Mouse (Mus musculus) thymus, postnatal 36 days (tissue): ENCODE measurements around the gene Fam69a.
"Not testable (repeated sequence)": the region's sequence is repeated elsewhere in the genome, so short reads cannot be mapped to it uniquely, and the experiment has no call there.

Experiments used
- DNase-seq, 2 experiments: peaks; one replicate each; pipeline ENCODE4 v3.0.0; 2022; ENCODE audit warnings: mixed read lengths in 2 of 2

The Fam69a gene

DNA sequence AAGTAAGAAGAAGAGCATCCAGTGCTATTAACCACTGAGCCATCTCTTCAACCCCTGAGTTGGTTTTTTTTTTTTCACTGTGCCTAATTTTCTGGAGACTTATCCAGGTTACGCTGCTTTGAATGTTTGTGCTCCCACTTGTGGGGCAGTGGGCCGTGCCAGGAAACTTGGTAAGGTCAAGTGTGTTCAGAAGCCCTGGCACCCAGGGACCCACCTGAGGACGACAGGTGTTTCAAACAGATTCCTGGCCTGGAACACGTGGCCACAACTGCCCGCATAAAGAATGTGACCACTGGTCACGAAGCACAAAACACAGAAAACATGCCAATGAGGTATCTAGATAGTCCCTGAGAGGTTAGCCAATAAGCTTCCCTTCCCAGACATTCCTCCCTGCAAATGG, 43.4 kb downstream of the Fam69a start:
- no peak for DNase-seq

GRCm38 (mm10) chr5:107942941-107943340, 43.9 kb downstream of the Fam69a start:
- DNase-seq = no peak

DNA sequence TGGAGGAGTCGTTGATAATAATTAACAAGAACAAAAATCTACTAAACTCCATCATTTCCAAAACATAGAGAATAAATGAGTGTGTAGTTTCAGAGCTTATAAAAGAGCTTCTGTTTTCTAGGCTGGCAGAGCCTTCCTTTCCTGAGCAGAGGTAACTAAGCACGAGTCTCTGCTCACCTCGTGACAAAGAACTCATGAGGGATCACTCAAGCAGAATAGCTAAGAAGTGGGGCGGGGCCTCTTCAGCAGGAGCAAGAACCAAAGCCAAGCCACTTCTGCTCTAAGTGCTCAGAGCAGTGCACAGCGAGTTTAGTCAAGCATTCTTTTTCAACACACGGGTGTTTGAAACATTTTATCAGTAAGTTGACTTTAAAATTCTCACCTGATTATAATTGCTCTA, 45.7 kb downstream of the Fam69a start:
- DNase-seq = no peak

DNA sequence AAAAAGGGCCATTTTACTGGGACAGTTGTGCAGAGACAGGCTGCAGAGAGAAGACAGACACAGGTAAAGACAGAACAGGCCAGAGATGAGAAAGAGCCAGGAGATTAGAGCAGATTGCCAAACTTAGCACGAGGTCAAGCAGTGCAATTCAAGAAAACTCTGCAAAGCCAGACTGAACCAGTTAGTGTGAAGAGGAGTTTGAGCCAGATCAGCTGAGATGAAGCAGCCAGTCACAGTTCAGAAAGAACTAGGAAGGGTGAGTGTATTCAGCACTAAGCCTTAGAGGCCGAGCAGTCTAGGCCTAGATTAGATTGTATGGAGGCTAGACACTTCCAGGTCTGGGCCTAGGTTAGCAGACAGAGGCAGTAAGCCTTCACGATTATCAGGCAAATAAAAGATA, 47.2 kb downstream of the Fam69a start:
- DNase-seq = no peak

DNA sequence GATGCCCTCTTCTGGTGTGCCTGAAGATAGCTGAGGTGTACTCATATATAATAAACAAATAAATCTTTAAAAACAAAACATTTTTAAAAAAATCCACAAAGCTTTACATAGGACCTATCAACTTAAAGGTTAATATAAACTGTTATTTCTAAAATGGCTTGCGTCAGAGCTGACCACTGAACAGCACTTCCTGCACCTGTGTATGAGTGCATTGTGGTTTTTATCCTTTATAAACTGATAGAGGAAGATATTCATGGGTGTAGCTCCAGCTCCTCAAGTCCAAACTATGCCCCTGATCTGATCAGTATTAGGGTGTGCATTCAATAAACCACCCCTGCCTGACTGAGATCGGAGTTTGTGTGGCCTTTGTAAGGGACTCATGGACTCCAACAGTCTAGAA, 48.0 kb downstream of the Fam69a start:
- no peak for DNase-seq

DNA sequence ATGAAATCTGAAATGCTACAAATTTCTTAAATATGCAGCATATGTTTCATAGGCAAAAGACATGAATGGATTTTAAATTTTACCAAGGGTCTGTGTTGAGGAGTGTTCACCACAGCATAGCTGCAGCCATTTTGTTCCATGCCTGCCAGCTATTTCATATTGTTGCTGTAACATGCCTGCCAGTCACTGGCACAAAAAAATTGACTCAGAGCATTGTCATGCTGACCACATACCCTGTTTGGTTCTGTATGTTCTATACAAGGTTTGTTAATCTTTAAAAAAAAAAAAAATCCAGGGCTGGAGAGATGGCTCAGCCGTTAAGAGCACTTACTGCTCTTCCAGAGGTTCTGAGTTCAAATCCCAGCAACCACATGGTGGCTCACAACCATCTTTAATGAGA, 48.4 kb downstream of the Fam69a start:
- not testable (repeated sequence) for DNase-seq

- DNase-seq = no peak
Observed at GRCm38 (mm10) chr5:107936625-107937389, 50.1 kb downstream of the Fam69a start.

- no peak for DNase-seq
Observed at GRCm38 (mm10) chr5:107934770-107935543, 51.9 kb downstream of the Fam69a start.

GRCm38 (mm10) chr5:107933202-107933974, 53.5 kb downstream of the Fam69a start:
- no peak for DNase-seq

- peak in 1 of 2 experiments; percentile 36 for DNase-seq
Observed at GRCm38 (mm10) chr5:107932556-107932955, 54.3 kb downstream of the Fam69a start.

DNA sequence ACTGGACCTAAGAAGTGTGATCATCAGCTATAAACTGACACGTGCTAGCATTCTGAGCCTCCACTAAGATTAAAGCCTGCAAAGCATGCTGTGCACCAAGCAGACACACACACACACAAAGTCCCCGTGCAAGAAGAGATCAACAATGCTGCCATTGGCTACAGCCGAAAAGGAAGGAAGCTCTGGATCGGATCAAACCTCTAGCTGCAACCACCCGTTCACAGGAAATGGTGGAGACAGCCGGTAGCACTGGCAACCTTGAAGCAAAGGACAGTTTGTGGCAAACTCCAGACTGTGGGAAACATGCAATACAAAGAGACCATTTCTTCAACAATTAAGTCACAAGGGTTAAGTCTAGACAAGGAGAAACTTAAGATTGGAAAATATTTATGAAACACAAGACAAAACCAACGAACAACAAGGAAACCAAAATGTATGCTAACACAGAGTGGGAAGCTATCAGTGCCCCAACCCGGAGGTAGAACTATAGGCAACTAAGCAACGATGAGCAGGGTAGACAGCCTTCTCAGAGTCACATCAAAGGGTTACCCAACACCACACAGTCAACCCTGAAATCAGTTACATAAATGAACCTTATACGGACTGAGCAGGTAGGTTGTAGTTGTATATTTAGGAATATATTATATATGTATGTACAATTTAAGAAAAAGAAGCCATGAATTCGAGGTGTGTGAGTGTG, 60.2 kb downstream of the Fam69a start:
- peak; percentile 61 to 73 for DNase-seq

DNA sequence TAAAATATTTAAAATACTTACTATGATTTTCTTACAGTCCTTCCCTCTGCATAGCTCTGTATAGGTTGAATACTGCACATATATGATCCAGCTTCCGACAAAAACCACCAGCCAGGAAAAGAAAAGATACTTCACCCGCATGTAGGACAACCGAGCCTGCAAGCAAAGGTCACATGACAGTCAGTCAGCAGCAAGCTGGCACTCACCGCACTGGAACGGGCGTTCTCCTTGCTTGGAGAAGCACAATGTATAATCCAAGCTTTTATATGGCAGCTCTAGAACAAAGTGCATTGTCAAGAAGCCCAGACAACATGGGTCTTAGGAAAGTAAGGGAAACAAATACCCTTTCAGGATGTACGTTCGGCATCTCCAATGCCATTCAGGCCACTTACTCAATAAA, 62.3 kb downstream of the Fam69a start:
- DNase-seq = no peak

- no peak for DNase-seq
Observed at GRCm38 (mm10) chr5:107922836-107923235, 64.0 kb downstream of the Fam69a start.

GRCm38 (mm10) chr5:107921400-107922252, 65.3 kb downstream of the Fam69a start:
- no peak for DNase-seq

DNA sequence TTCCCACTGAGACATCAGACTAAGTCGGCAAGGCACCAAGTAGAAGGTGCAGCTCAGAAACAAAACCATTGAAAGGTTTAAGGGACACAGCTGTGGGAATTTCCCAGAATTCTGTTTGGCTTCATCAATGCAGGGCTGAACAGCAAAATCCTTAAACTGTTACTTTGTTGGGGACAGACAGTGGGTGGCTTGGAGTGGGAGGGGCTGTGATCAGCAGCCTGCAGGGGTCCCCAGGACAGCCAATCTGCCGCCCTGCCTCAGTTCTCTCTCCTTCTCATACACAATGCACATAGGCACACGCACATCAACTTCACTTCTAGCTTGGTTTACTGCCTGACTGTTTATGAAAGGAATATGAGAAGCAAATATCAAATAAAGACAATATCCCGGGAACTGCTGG, 71.6 kb downstream of the Fam69a start:
- DNase-seq = no peak

- DNase-seq = no peak
Observed at GRCm38 (mm10) chr5:107911012-107911411, 75.9 kb downstream of the Fam69a start.

DNA sequence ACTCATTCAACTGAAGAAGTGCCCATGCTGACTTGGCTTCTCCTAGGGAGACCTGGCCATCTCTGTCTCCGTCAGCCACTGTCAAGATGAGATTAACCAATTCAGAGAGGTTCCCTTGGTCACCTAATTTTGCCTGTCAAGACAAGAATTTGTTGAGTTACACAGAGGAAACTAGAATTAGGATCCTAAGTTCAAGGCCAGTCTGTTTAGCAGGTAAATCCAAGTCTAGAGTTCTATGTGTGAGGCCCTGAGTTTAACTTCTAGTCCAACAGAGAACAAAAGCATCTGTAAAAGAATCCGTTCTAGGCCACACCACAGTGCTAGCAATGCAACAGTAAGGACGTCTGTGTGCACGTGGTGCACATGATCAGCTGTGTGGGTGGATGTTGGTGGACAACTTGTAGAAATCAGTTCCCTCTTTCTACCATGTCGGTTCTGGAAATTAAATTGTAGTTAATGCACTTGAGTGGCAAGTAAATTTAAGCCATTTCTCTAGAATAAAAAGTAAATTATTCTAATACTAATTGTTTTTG, 76.7 kb downstream of the Fam69a start:
- DNase-seq = no peak

GRCm38 (mm10) chr5:107909668-107910067, 77.2 kb downstream of the Fam69a start:
- DNase-seq = no peak

GRCm38 (mm10) chr5:107908514-107909110, 78.3 kb downstream of the Fam69a start:
- no peak for DNase-seq

DNA sequence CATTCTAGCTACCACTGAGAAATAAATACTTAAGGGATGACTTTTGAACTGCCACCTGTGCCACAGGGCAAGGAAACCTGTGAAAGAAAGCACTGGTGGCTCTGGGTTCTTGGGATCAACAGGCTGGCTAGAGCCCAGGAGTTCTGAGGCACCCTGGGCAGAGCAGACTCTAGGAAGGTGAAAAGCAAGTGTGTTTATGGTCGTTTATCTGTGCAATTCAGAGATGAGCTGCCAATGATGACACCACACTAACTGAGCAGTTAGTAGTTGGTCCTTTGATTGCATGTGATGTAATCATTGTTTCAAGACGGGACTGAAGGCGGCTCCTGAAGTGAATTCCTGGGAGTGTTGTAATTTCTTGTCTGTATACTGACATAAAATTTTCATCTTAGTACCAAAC, 82.6 kb downstream of the Fam69a start:
- no peak for DNase-seq

DNA sequence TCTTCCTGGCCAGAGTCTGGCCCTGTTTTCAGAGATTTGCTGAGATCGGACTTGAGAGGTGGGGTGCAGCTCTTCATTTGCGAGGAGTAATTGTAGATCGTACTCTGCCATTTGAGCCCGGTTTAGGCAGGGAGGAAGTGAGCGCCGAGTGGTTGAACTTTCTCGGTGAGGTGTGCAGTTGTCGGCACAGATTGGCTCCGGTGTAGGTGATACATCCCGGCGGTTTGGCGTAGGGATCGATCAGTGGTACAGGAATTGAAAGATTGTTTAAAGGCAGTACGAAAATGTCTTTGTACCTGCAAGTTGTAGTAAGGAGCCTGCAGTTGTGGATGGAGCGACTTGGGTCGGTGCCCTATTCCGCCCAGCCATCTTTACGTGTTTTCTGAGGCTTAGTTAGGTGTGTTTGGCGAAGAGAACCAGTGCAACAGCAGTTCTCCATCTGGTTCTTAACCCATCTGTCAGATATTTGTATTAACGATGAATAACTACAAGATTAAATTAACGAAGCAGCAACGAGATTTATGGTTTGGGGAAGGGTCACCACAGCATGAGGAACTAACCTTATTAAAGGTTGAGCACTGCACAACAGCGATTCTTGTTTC, 85.8 kb downstream of the Fam69a start:
- no peak for DNase-seq
